Mouse (Mus musculus) cerebellum, postnatal 10 days (tissue): ENCODE measurements around the gene Erich3.
"Not testable (repeated sequence)": the region's sequence is repeated elsewhere in the genome, so short reads cannot be mapped to it uniquely, and the experiment has no call there.

ENCODE experiments used
- DNase-seq, 2 experiments: peaks; one replicate each; pipeline ENCODE4 v3.0.0; 2021; ENCODE audit warnings: mixed read lengths in 2 of 2

Gene Erich3

GRCm38 (mm10) chr3:154663545-154663944 is at the start of gene Erich3:
TSS of gene Erich3 (plus strand) at chr3:154663859.
- DNase-seq = peak in 1 of 2 experiments; percentile 78

- no peak for DNase-seq
Measured at GRCm38 (mm10) chr3:154614771-154615170, 48.9 kb upstream of the Erich3 start.

- no peak for DNase-seq
Measured at GRCm38 (mm10) chr3:154615304-154615703, 48.4 kb upstream of the Erich3 start.

GRCm38 (mm10) chr3:154616106-154616505 is 47.6 kb upstream of the Erich3 start:
- peak; percentile 36 to 50 for DNase-seq

GRCm38 (mm10) chr3:154628284-154628683 is 35.4 kb upstream of the Erich3 start:
- no peak for DNase-seq

- not testable (repeated sequence) for DNase-seq
Measured at GRCm38 (mm10) chr3:154631281-154631680, 32.4 kb upstream of the Erich3 start.

- no peak for DNase-seq
Measured at GRCm38 (mm10) chr3:154633091-154633490, 30.6 kb upstream of the Erich3 start.

GRCm38 (mm10) chr3:154646638-154647442 is 16.8 kb upstream of the Erich3 start:
- DNase-seq = peak; percentile 58 to 61

- no peak for DNase-seq
Measured at GRCm38 (mm10) chr3:154647443-154647780, 16.2 kb upstream of the Erich3 start.

- DNase-seq = peak in 1 of 2 experiments; percentile 16
Measured at GRCm38 (mm10) chr3:154649411-154650285, 14.0 kb upstream of the Erich3 start.

- DNase-seq = no peak
Measured at GRCm38 (mm10) chr3:154651192-154651821, 12.4 kb upstream of the Erich3 start.

- peak; percentile 89 to 93 for DNase-seq
Measured at GRCm38 (mm10) chr3:154652581-154653420, 10.9 kb upstream of the Erich3 start.

- DNase-seq = no peak
Measured at GRCm38 (mm10) chr3:154653454-154653853, 10.2 kb upstream of the Erich3 start.

- DNase-seq = no peak
Measured at GRCm38 (mm10) chr3:154654284-154654683, 9.4 kb upstream of the Erich3 start.

- peak; percentile 55 to 71 for DNase-seq
Measured at GRCm38 (mm10) chr3:154654901-154655300, 8.8 kb upstream of the Erich3 start.

- DNase-seq = no peak
Measured at GRCm38 (mm10) chr3:154655711-154656110, 7.9 kb upstream of the Erich3 start.

- DNase-seq = peak; percentile 78 to 81
Measured at GRCm38 (mm10) chr3:154663976-154664581, 420 bp downstream of the Erich3 start.

- peak in 1 of 2 experiments; percentile 47 for DNase-seq
Measured at GRCm38 (mm10) chr3:154664636-154665035, 977 bp downstream of the Erich3 start.

GRCm38 (mm10) chr3:154668485-154668884 is 4.8 kb downstream of the Erich3 start:
- DNase-seq = no peak

- DNase-seq = no peak
Measured at GRCm38 (mm10) chr3:154670584-154670983, 6.9 kb downstream of the Erich3 start.

GRCm38 (mm10) chr3:154671013-154671412 is 7.4 kb downstream of the Erich3 start:
- DNase-seq = no peak

- peak in 1 of 2 experiments; percentile 28 for DNase-seq
Measured at GRCm38 (mm10) chr3:154673326-154673725, 9.7 kb downstream of the Erich3 start.
